Comparison of ENCODE assay signal across 9 mouse cellular contexts in the genomic region with DNA sequence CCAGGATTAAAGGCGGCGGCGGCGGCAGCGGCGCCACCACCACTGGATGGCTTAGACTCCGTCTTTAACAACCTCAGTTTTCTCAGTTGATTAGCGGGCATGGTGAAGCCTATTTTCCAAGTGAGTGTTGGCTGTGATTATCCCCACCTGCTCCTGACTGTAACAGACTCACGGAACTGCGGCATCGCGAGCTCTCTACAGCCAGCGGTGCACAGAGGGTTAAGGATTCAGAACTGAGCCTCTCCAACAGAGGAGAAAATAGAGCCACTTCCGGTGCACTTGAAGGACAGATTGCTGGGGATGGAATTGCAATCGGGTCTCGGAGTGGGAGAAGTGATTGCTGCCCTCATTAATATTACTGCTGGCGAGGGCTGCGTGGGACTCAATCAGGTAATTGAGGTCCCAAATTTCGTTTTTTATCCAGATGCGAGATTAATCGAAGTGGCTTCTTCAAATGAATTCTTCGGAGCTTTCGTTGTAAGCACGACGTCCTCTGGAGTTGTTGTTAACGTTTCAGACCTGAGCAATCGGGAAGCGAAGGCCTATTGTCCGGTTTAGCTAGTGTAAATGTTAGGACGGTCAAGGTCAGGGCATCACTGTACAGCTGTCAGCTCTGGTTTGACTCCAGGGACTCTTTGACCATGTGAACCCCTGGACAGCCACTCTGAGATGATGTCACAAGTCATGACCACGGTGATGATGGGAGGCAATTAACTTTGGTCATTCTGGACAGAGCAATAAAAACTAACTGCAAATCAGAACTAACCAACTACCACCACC.
DNase-seq lines count a peak whose midpoint lies in the region; ATAC-seq lines count a peak whose summit lies in the region.
"Had no signal": no experiment of that assay in that cellular context is flagged by ENCODE, and none has a peak within 500 bp of the region (broad histone marks: within the 10 kb centered on the region; RNA-seq: fewer than 3 reads in every experiment).

No protein-coding gene starts in this region.

- 0 out of 2 replicates have a peak, but pooled peaks cover 5% of the 10 kb centered on the region for H3K27me3 ChIP-seq in forebrain, embryonic 10.5 days (ENCODE audit: poor library complexity, severe bottlenecking)
- H3K27me3 ChIP-seq in intestine, embryonic 15.5 days (replicated peaks): no peaks in the 10 kb centered on the region
- H3K27me3 ChIP-seq in neural tube, embryonic 15.5 days (replicated peaks): no peaks in the 10 kb centered on the region

- no peaks in the 10 kb centered on the region for H3K9me3 ChIP-seq in forebrain, embryonic 10.5 days
- H3K9me3 ChIP-seq in intestine, embryonic 15.5 days: no peaks in the 10 kb centered on the region
- no peaks in the 10 kb centered on the region for H3K9me3 ChIP-seq in neural tube, embryonic 15.5 days (replicated peaks)

- H3K27ac ChIP-seq in forebrain, embryonic 10.5 days: peak overlapping the region; percentile 66
- H3K27ac ChIP-seq in intestine, embryonic 15.5 days: no peak overlapping the region
- no peak overlapping the region for H3K27ac ChIP-seq in neural tube, embryonic 15.5 days (replicated peaks)

- DNase-seq in kidney, postnatal 10 days: peak; percentile 21
- no peak for DNase-seq in kidney, adult 18-20 months
- no peak for DNase-seq in forebrain, embryonic 10.5 days (ENCODE audit: extremely low spot score, low spot score)
- no peak for DNase-seq in cerebellum, postnatal 4 days (ENCODE audit: low spot score in 2 of 2)
- no peak for DNase-seq in lung, adult 18-20 months
- DNase-seq: cerebellum, adult 8-10 months had no signal

- WGBS in forebrain, embryonic 10.5 days: 67% methylated on average over 31 of the region's 31 CpGs
- 52% methylated on average over 31 of the region's 31 CpGs for WGBS in intestine, embryonic 15.5 days
- WGBS in neural tube, embryonic 15.5 days: 63% methylated on average over 31 of the region's 31 CpGs

- H3K36me3 ChIP-seq in forebrain, embryonic 10.5 days (replicated peaks): no peaks in the 10 kb centered on the region
- H3K36me3 ChIP-seq in intestine, embryonic 15.5 days: no peaks in the 10 kb centered on the region
- no peaks in the 10 kb centered on the region for H3K36me3 ChIP-seq in neural tube, embryonic 15.5 days

- no peak for ATAC-seq in intestine, embryonic 15.5 days
- ATAC-seq in neural tube, embryonic 15.5 days (ENCODE audit: low FRiP score): no peak
- ATAC-seq in inflammation-experienced regulatory T-cells, adult 6 months: no peak

- peak overlapping the region; percentile 35 for H3K4me3 ChIP-seq in forebrain, embryonic 10.5 days
- 0 out of 2 replicates have a peak overlapping the region, but pooled peaks have one; percentile 6 for H3K4me3 ChIP-seq in intestine, embryonic 15.5 days (replicated peaks)
- 0 out of 2 replicates have a peak overlapping the region, but pooled peaks have one; percentile 3 for H3K4me3 ChIP-seq in neural tube, embryonic 15.5 days (replicated peaks)

- H3K9ac ChIP-seq in intestine, embryonic 15.5 days: no peak overlapping the region
- H3K9ac ChIP-seq in neural tube, embryonic 15.5 days (replicated peaks): no peak overlapping the region

- H3K4me2 ChIP-seq in intestine, embryonic 15.5 days (replicated peaks): peak overlapping the region; percentile 51
- peak overlapping the region; percentile 30 for H3K4me2 ChIP-seq in neural tube, embryonic 15.5 days

- H3K4me1 ChIP-seq in forebrain, embryonic 10.5 days: peaks cover 10% of the 10 kb centered on the region
- no peaks in the 10 kb centered on the region; the same call in 1 of the 2 replicates for H3K4me1 ChIP-seq in intestine, embryonic 15.5 days (replicated peaks)
- H3K4me1 ChIP-seq in neural tube, embryonic 15.5 days: 0 out of 2 replicates have a peak, but pooled peaks cover 5% of the 10 kb centered on the region
